Mouse (Mus musculus) hindbrain, embryonic 11.5 days (tissue): ENCODE measurements at regions not wholly inside any gene's neighbourhood (a gene's known extent, or its start where the extent isn't known, plus 50 kb on each side); places are given as distances from the start of the nearest gene placed in this dataset.

Experiments
- ATAC-seq: fragments of 200-750 bp; cut with Nextera tagmentation; 2 replicates; pipeline ENCODE4 v1.8.0; 2017; ENCODE audit warnings: mild to moderate bottlenecking, moderate TSS enrichment, moderate library complexity; ENCODE audit not compliant: low FRiP score
- DNase-seq: peaks from one replicate; pipeline ENCODE4 v3.0.0-alpha.2; 2015; ENCODE audit warnings: low spot score
- H3K27ac ChIP-seq: fragments of 300-500 bp; sonication (generic); 2 replicates; pipeline ENCODE4 v1.5.1; 2014; ENCODE audit warnings: mild to moderate bottlenecking, low read depth, low read length
- H3K27me3 ChIP-seq: fragments of 300-500 bp; sonication (generic); 2 replicates; pipeline ENCODE4 v1.6.1; 2014; ENCODE audit warnings: mild to moderate bottlenecking, low read length, moderate library complexity, mixed read lengths; ENCODE audit not compliant: control insufficient read depth, insufficient read depth
- H3K36me3 ChIP-seq: fragments of 300-500 bp; sonication (generic); 2 replicates; pipeline ENCODE4 v1.6.1; 2014; ENCODE audit warnings: mild to moderate bottlenecking, low read length, moderate library complexity, mixed read lengths; ENCODE audit not compliant: control insufficient read depth, insufficient read depth
- H3K4me1 ChIP-seq: fragments of 300-500 bp; sonication (generic); replicated peaks from 2 replicates; pipeline ENCODE4 v1.6.1; 2014; ENCODE audit warnings: low read length, mixed read lengths; ENCODE audit not compliant: control insufficient read depth, insufficient read depth
- H3K4me2 ChIP-seq: fragments of 300-500 bp; sonication (generic); replicated peaks from 2 replicates; pipeline ENCODE4 v1.6.1; 2014; ENCODE audit warnings: mild to moderate bottlenecking, low read depth, low read length
- H3K4me3 ChIP-seq: fragments of 300-500 bp; sonication (generic); 2 replicates; pipeline ENCODE4 v1.5.1; 2014; ENCODE audit warnings: low read depth, low read length
- H3K9ac ChIP-seq: fragments of 300-500 bp; sonication (generic); 2 replicates; pipeline ENCODE4 v1.6.1; 2014; ENCODE audit warnings: low read depth, low read length
- H3K9me3 ChIP-seq: fragments of 300-500 bp; sonication (generic); 2 replicates; pipeline ENCODE4 v1.6.1; 2016; ENCODE audit warnings: low read length; ENCODE audit not compliant: control insufficient read depth
- WGBS: fragments of 180-500 bp; shearing (Covaris S2); extraction: QIAGEN DNeasy Blood & Tissue Kit; methylation state at CpG from one replicate; pipeline ENCODE4 v1.1.7; 2014; 5-methylcytosine and 5-hydroxymethylcytosine counted together

- Histone ChIP-seq H3K27ac (no peak overlapping the region), H3K4me3 (no peak overlapping the region), H3K9me3 (no peaks in the 10 kb centered on the region), H3K4me2 (no peak overlapping the region), H3K27me3 (no peaks in the 10 kb centered on the region), H3K36me3 (no peaks in the 10 kb centered on the region), H3K4me1 (no peaks in the 10 kb centered on the region), H3K9ac (no peak overlapping the region)
- ATAC-seq (no peak), DNase-seq (no peak)
- WGBS = 69% methylated on average over 4 of the region's 4 CpGs
These were observed 488.2 kb downstream of the Klf12 start for GRCm38 (mm10) chr14:99796293-99796692.

DNA sequence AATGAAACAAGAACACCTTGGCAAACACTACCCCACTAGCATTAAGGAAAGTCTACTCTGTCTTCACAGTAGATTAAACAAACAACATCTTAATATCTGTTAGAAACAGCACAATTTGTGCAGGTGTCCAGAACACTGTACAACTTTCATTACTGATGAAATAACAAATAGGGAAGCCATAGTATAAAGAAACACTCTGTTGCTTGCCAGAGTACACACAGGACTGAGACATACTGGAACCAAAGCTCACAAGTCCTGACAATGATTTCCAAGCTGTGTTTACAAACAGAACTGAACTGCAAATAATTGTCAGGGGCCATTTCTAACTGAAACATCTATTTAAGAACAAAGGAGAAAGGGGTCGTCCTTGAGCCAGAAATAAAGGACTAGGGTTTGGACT, 478.4 kb downstream of the Klf12 start:
- Histone ChIP-seq H3K4me3 (no peak overlapping the region), H3K36me3 (no peaks in the 10 kb centered on the region), H3K27me3 (no peaks in the 10 kb centered on the region), H3K4me1 (no peaks in the 10 kb centered on the region), H3K27ac (no peak overlapping the region), H3K9me3 (no peaks in the 10 kb centered on the region), H3K9ac (no peak overlapping the region), H3K4me2 (no peak overlapping the region)
- no peak for DNase-seq
- WGBS = 49% methylated on average over 1 of the region's 1 CpGs
- ATAC-seq = no peak

DNA sequence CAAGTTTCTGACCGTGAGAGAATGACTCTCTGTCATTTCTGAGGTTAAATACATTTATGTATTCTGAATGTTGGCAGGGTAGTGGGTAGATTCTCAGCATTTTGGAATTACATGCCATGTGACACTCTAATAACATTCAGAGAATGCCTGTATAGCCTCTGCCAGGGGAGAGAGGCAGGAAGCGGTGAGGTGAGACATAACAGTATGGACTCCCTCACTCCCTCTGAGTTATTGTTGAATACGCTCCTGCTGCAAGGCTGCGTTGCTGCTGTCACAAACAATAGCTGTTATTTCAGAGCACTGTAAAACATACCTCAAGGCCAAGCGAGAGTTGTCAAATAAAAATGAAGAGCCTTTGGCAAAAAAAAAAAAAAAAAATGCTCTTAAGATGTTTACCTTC, 477.9 kb downstream of the Klf12 start:
- H3K4me3 ChIP-seq = no peak overlapping the region
- DNase-seq (no peak), ATAC-seq (no peak)
- no peaks in the 10 kb centered on the region for H3K36me3 ChIP-seq
- no peaks in the 10 kb centered on the region for H3K9me3 ChIP-seq
- H3K9ac ChIP-seq = no peak overlapping the region
- no peak overlapping the region for H3K27ac ChIP-seq
- H3K4me2 ChIP-seq = no peak overlapping the region
- H3K4me1 ChIP-seq = no peaks in the 10 kb centered on the region
- H3K27me3 ChIP-seq = no peaks in the 10 kb centered on the region
- 73% methylated on average over 5 of the region's 5 CpGs for WGBS

GRCm38 (mm10) chr14:99812741-99813485, 471.6 kb downstream of the Klf12 start:
- Histone ChIP-seq H3K4me3 (no peak overlapping the region), H3K36me3 (no peaks in the 10 kb centered on the region), H3K9me3 (no peaks in the 10 kb centered on the region), H3K27ac (no peak overlapping the region), H3K4me1 (no peaks in the 10 kb centered on the region), H3K9ac (no peak overlapping the region), H3K4me2 (no peak overlapping the region), H3K27me3 (no peaks in the 10 kb centered on the region)
- 90% methylated on average over 6 of the region's 6 CpGs for WGBS
- ATAC-seq (no peak), DNase-seq (no peak)
